Mouse (Mus musculus): ENCODE data around the gene Ins2. TPM values are rescaled to one million over a fixed set of nuclear protein-coding genes. Genes with fewer than 3 reads are reported as not detected.

Gene Ins2
- polyA plus RNA-seq, 1 experiment from 2014 or later = not detected

DNA sequence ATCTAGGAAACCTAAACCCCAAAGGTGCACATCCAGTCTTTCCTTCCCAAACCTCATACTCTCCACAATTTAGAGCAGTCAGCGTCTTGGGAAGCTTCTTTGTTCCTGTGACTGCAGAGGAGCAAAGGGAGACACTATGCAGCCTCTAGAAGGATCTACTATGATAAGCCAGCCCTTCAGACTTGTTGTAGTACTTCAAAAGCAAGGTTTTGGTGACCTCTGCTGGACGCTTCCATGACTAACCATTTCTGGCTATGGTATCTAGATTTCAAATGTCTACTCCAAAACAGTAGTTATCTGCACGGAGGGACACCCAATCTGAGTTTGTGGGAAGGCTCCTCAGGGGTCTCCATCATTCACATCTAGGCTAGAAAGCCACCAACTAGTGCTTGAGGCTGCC is 67.5 kb downstream of the Ins2 start:
- Histone ChIP-seq H3K9me3 (replicated peaks) (no peaks in the 10 kb centered on the region; the same call in 1 of the 2 replicates), H3K4me3 (replicated peaks) (no peak overlapping the region), H3K4me2 (replicated peaks) (no peak overlapping the region), H3K4me1 (no peaks in the 10 kb centered on the region), H3K36me3 (no peaks in the 10 kb centered on the region), H3K27ac (replicated peaks) (no peak overlapping the region), H3K27me3 (no peaks in the 10 kb centered on the region), H3K9ac (no peak overlapping the region)
- ATAC-seq (ENCODE audit: insufficient number of reproducible peaks, low FRiP score, low TSS enrichment, low read depth) = no peak
- 7% methylated on average over 3 of the region's 3 CpGs for WGBS

DNA sequence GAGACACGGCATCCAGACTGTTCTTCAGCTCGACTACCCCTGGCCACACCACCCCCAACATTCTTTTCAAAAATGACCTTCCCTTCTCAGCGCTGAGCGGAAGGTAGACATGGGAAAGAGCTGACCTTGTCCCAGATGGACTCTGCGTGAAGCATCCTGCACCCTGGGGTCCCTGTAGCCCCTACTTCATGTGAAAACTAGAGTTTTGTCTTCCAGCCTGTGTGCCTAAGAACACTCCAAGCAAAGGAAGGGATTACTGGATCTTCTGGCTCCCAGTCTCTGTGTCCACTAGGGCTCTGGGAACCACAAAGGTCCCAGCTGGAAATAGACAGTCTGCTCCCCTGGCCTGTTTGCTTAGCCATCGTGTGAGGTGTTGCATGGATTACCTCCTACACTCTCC is 68.0 kb downstream of the Ins2 start:
- Histone ChIP-seq H3K27me3 (no peaks in the 10 kb centered on the region), H3K27ac (replicated peaks) (no peak overlapping the region), H3K4me1 (no peaks in the 10 kb centered on the region), H3K36me3 (no peaks in the 10 kb centered on the region), H3K4me3 (replicated peaks) (no peak overlapping the region), H3K9me3 (replicated peaks) (peaks cover 3% of the 10 kb centered on the region; the same call in 1 of the 2 replicates), H3K4me2 (replicated peaks) (no peak overlapping the region), H3K9ac (no peak overlapping the region)
- ATAC-seq (ENCODE audit: insufficient number of reproducible peaks, low FRiP score, low TSS enrichment, low read depth) = no peak
- 67% methylated on average over 6 of the region's 6 CpGs for WGBS

GRCm38 (mm10) chr7:142672120-142672519 is 71.1 kb downstream of the Ins2 start:
- Histone ChIP-seq H3K9me3 (replicated peaks) (peaks cover 15% of the 10 kb centered on the region), H3K9ac (no peak overlapping the region), H3K4me2 (replicated peaks) (no peak overlapping the region), H3K4me1 (no peaks in the 10 kb centered on the region), H3K27ac (replicated peaks) (no peak overlapping the region), H3K4me3 (replicated peaks) (no peak overlapping the region), H3K36me3 (0 out of 2 replicates have a peak, but pooled peaks cover 4% of the 10 kb centered on the region), H3K27me3 (no peaks in the 10 kb centered on the region)
- ATAC-seq (ENCODE audit: insufficient number of reproducible peaks, low FRiP score, low TSS enrichment, low read depth) = no peak
- WGBS = 13% methylated on average over 4 of the region's 4 CpGs

DNA sequence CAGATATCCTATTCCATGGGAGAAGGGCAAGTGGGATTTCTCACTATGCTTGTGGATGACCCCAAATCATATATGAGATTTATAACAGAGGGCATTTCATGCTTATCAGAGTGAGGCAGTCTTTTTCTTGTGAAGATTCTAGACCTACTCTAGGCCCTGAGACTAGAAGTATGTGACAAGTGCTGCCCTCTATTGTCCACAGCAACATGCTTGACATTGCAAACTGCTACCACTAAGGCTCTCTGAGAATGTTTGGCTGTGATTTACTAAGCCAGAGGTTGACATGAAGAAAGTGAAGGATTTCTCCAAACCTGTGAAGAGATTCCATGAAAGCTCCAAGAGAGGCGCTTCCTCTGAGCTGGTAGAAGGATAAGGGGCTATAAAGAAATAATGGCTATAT is 72.1 kb downstream of the Ins2 start:
- H3K4me1 ChIP-seq = no peaks in the 10 kb centered on the region
- H3K27me3 ChIP-seq = peaks cover 8% of the 10 kb centered on the region
- no peak for ATAC-seq (ENCODE audit: insufficient number of reproducible peaks, low FRiP score, low TSS enrichment, low read depth)
- no peak overlapping the region for H3K4me3 ChIP-seq (replicated peaks)
- H3K9ac ChIP-seq = no peak overlapping the region
- H3K36me3 ChIP-seq = 0 out of 2 replicates have a peak, but pooled peaks cover 4% of the 10 kb centered on the region
- peaks cover 15% of the 10 kb centered on the region for H3K9me3 ChIP-seq (replicated peaks)
- H3K4me2 ChIP-seq (replicated peaks) = no peak overlapping the region
- no peak overlapping the region for H3K27ac ChIP-seq (replicated peaks)
- 91% methylated on average over 1 of the region's 1 CpGs for WGBS

GRCm38 (mm10) chr7:142669751-142670625 is 73.2 kb downstream of the Ins2 start, which contains the start of gene Gm49394:
Gm49394 (minus strand) TSS chr7:142669942.
- H3K9me3 ChIP-seq (replicated peaks) = peaks cover 15% of the 10 kb centered on the region
- ATAC-seq (ENCODE audit: insufficient number of reproducible peaks, low FRiP score, low TSS enrichment, low read depth) = no peak
- H3K4me3 ChIP-seq (replicated peaks) = no peak within 1 kb of the TSS
- H3K4me2 ChIP-seq (replicated peaks) = no peak within 1 kb of the TSS
- no peak within 1 kb of the TSS for H3K27ac ChIP-seq (replicated peaks)
- H3K27me3 ChIP-seq = peaks cover 19% of the 10 kb centered on the region
- 81% methylated on average over 23 of the region's 23 CpGs for WGBS
- 0 out of 2 replicates have a peak, but pooled peaks cover 4% of the 10 kb centered on the region for H3K36me3 ChIP-seq
- no peaks in the 10 kb centered on the region for H3K4me1 ChIP-seq
- H3K9ac ChIP-seq = no peak within 1 kb of the TSS

DNA sequence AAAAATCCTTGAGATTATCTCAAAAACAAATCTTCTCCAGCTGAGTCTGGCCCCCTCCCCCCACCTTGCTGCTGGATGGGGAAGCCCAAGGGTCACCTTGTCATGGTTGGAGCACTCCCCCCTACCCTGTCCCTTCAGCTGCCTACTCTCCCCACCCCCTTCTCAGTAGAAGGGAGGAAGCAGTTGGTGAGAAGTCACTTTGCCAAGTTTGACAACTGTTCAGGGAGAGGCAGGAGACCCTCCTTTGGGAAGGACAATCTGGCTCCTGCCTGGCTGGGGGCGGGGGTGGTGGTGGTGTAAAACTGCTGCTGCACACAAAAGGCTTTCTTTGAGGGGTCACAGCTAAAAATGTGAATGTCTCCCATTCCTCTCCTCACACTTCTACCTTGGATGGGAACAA is 74.9 kb downstream of the Ins2 start:
- H3K9ac ChIP-seq = no peak overlapping the region
- H3K36me3 ChIP-seq = 0 out of 2 replicates have a peak, but pooled peaks cover 4% of the 10 kb centered on the region
- WGBS = 79% methylated on average over 1 of the region's 1 CpGs
- H3K4me2 ChIP-seq (replicated peaks) = no peak overlapping the region
- peaks cover 10% of the 10 kb centered on the region for H3K4me1 ChIP-seq
- peaks cover 35% of the 10 kb centered on the region for H3K27me3 ChIP-seq
- H3K9me3 ChIP-seq (replicated peaks) = peaks cover 15% of the 10 kb centered on the region
- H3K27ac ChIP-seq (replicated peaks) = no peak overlapping the region
- H3K4me3 ChIP-seq (replicated peaks) = no peak overlapping the region
- no peak for ATAC-seq (ENCODE audit: insufficient number of reproducible peaks, low FRiP score, low TSS enrichment, low read depth)

DNA sequence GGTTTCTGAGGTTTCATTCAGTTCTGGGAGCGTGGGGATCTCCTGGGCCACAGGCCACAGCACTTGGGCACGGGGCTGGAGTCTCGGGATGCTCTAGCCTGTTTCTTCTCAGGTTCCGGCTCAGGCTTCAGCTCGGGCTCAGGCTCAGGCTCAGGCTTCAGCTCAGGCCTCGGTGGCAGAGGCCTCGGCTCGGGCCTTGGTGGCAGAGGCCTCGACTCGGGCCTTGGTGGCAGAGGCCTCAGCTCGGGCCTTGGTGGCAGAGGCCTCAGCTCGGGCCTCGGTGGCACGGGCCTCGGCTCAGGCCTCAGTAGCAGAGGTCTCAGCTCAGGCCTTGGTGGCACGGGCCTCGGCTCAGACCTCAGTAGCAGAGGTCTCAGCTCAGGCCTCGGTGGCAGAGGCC is 75.7 kb downstream of the Ins2 start:
- H3K27me3 ChIP-seq = peaks cover 43% of the 10 kb centered on the region
- 0 out of 2 replicates have a peak, but pooled peaks cover 4% of the 10 kb centered on the region for H3K36me3 ChIP-seq
- no peak for ATAC-seq (ENCODE audit: insufficient number of reproducible peaks, low FRiP score, low TSS enrichment, low read depth)
- no peak overlapping the region for H3K4me2 ChIP-seq (replicated peaks)
- no peak overlapping the region for H3K4me3 ChIP-seq (replicated peaks)
- H3K9ac ChIP-seq = no peak overlapping the region
- WGBS = 94% methylated on average over 18 of the region's 18 CpGs
- H3K4me1 ChIP-seq = peaks cover 14% of the 10 kb centered on the region
- peaks cover 15% of the 10 kb centered on the region for H3K9me3 ChIP-seq (replicated peaks)
- H3K27ac ChIP-seq (replicated peaks) = 0 out of 2 replicates have a peak overlapping the region, but pooled peaks have one; percentile 39

DNA sequence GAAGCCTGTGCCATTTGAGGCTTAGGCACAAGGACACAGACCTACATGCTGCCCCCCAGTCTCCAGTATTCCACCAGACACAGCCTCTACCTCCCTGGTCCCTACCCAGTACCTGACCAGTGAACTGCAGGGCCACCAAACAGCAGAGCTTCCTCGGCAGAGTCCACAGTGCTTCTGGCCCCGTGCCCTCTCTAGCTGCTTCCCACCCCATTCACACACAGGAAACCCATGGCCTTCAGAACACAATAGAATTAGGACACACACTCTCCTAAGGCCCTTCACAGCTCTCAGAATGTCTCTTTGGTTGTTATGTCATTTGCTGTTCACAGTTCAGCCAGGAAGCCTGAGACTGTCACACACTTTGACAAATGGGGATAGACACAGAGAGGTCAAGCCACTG is 76.5 kb downstream of the Ins2 start, which contains the start of gene Igf2:
Gene Igf2, minus strand, starts transcription at position 158 of the 400 bp plus-strand sequence.
- Histone ChIP-seq H3K4me3 (replicated peaks) (peak within 1 kb of the TSS; percentile 10; the same call in 1 of the 2 replicates), H3K36me3 (0 out of 2 replicates have a peak, but pooled peaks cover 4% of the 10 kb centered on the region), H3K9ac (no peak within 1 kb of the TSS), H3K4me1 (peaks cover 14% of the 10 kb centered on the region), H3K4me2 (replicated peaks) (no peak within 1 kb of the TSS), H3K9me3 (replicated peaks) (peaks cover 15% of the 10 kb centered on the region), H3K27me3 (peaks cover 48% of the 10 kb centered on the region), H3K27ac (replicated peaks) (peak within 1 kb of the TSS; percentile 39; the same call in 1 of the 2 replicates)
- WGBS = 67% methylated on average over 2 of the region's 2 CpGs
- no peak for ATAC-seq (ENCODE audit: insufficient number of reproducible peaks, low FRiP score, low TSS enrichment, low read depth)

- H3K27me3 ChIP-seq = peaks cover 53% of the 10 kb centered on the region
- no peak overlapping the region for H3K4me2 ChIP-seq (replicated peaks)
- WGBS = 63% methylated on average over 4 of the region's 4 CpGs
- 0 out of 2 replicates have a peak, but pooled peaks cover 4% of the 10 kb centered on the region for H3K36me3 ChIP-seq
- ATAC-seq (ENCODE audit: insufficient number of reproducible peaks, low FRiP score, low TSS enrichment, low read depth) = no peak
- H3K27ac ChIP-seq (replicated peaks) = 0 out of 2 replicates have a peak overlapping the region, but pooled peaks have one; percentile 7
- peaks cover 15% of the 10 kb centered on the region for H3K4me1 ChIP-seq
- H3K9ac ChIP-seq = no peak overlapping the region
- peak overlapping the region; percentile 10; the same call in 1 of the 2 replicates for H3K4me3 ChIP-seq (replicated peaks)
- peaks cover 15% of the 10 kb centered on the region for H3K9me3 ChIP-seq (replicated peaks)
Measured at GRCm38 (mm10) chr7:142666109-142666508, 77.1 kb downstream of the Ins2 start.

- Histone ChIP-seq H3K4me2 (replicated peaks) (no peak overlapping the region), H3K4me1 (peaks cover 23% of the 10 kb centered on the region), H3K27me3 (peaks cover 61% of the 10 kb centered on the region), H3K4me3 (replicated peaks) (peak overlapping the region; percentile 10; the same call in 1 of the 2 replicates), H3K27ac (replicated peaks) (peak overlapping the region; percentile 3; the same call in 1 of the 2 replicates), H3K36me3 (0 out of 2 replicates have a peak, but pooled peaks cover 4% of the 10 kb centered on the region), H3K9me3 (replicated peaks) (peaks cover 14% of the 10 kb centered on the region), H3K9ac (no peak overlapping the region)
- no peak for ATAC-seq (ENCODE audit: insufficient number of reproducible peaks, low FRiP score, low TSS enrichment, low read depth)
- WGBS = 50% methylated on average over 5 of the region's 5 CpGs
Measured at GRCm38 (mm10) chr7:142665364-142665763, 77.8 kb downstream of the Ins2 start.

GRCm38 (mm10) chr7:142664465-142665029 is 78.6 kb downstream of the Ins2 start:
- WGBS = 7% methylated on average over 9 of the region's 9 CpGs
- H3K4me2 ChIP-seq (replicated peaks) = peak overlapping the region; percentile 52
- peaks cover 69% of the 10 kb centered on the region for H3K27me3 ChIP-seq
- ATAC-seq (ENCODE audit: insufficient number of reproducible peaks, low FRiP score, low TSS enrichment, low read depth) = 0 out of 2 replicates have a peak, but pooled peaks have one; percentile 22
- no peak overlapping the region for H3K9ac ChIP-seq
- H3K36me3 ChIP-seq = 0 out of 2 replicates have a peak, but pooled peaks cover 4% of the 10 kb centered on the region
- peaks cover 31% of the 10 kb centered on the region for H3K4me1 ChIP-seq
- peak overlapping the region; percentile 76 for H3K27ac ChIP-seq (replicated peaks)
- peaks cover 5% of the 10 kb centered on the region for H3K9me3 ChIP-seq (replicated peaks)
- H3K4me3 ChIP-seq (replicated peaks) = peak overlapping the region; percentile 42
